Mouse (Mus musculus): ENCODE results near the gene Sptbn2. TPM values are rescaled to one million over a fixed set of nuclear protein-coding genes. Genes with fewer than 3 reads are reported as not detected.

Sptbn2 gene
- polyA plus RNA-seq, 1 experiment: not detected

DNA sequence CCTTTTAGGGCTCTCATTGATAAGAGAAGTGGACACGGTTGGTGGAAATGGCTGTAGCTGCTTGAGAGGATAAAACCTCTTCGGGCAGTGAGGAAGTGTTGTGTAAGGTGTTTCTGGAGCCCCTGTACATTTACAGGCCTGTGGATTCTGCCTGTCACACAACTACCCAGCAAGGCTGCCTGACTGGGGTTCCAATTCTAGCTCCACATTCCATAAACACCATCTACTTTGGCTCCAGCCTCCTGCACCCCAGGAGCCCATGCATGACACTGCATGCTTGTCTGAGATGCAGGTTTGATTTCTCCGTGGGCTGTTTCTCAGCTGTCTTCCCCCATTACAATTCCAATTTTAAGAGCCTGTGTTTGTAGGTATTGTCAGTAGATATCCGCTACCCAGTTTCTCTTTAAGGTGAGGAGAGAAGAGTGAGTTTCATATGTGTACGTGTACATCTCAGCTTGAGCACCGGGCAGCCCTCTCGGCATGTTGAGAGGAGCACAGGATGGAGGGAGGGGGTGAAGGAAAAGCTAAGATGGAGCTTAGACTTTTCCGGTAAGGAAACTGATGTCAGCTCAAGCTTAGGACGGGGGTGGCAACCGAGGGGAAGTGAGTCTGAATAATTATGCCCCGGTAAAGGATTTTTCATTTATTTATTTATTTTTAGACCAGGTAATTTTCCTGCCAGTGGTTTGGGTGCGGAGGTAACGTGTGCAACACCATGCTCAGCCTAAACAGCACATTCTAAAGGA, 2.0 kb downstream of the Sptbn2 start:
- Histone ChIP-seq H3K4me3 (ENCODE audit: insufficient read depth, low read depth, low read length) (no peak overlapping the region), H3K4me1 (ENCODE audit: control insufficient read depth, insufficient read depth, insufficient read length, low read length) (no peaks in the 10 kb centered on the region), H3K27ac (replicated peaks; ENCODE audit: low read depth, low read length) (no peak overlapping the region)

DNA sequence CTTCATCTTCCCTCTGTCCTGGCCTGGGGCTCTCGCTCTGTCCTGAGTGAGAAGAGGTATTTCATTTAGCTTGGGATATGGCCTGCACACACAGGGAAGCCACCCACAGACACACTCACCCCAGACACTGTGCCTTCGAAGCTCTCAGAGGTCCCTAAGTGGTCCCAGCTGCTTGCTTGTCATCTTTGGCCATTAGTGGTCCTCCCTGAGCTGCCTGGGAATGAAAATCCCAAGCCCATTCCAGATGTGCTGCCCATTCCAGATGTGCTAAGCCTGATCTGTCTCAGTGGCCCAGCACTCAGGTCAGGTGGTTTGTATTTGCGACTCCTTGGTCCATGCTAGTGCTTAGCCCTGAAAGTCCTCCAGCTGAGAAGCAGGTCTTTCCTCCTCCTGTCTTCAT, 2.9 kb downstream of the Sptbn2 start:
- no peak overlapping the region for H3K27ac ChIP-seq (replicated peaks; ENCODE audit: low read depth, low read length)
- no peaks in the 10 kb centered on the region for H3K4me1 ChIP-seq (ENCODE audit: control insufficient read depth, insufficient read depth, insufficient read length, low read length)
- H3K4me3 ChIP-seq (ENCODE audit: insufficient read depth, low read depth, low read length): no peak overlapping the region

- no peak overlapping the region for H3K4me3 ChIP-seq (ENCODE audit: insufficient read depth, low read depth, low read length)
- H3K4me1 ChIP-seq (ENCODE audit: control insufficient read depth, insufficient read depth, insufficient read length, low read length): no peaks in the 10 kb centered on the region
- H3K27ac ChIP-seq (replicated peaks; ENCODE audit: low read depth, low read length): no peak overlapping the region
These were observed 5.8 kb downstream of the Sptbn2 start for GRCm38 (mm10) chr19:4716756-4717155.

DNA sequence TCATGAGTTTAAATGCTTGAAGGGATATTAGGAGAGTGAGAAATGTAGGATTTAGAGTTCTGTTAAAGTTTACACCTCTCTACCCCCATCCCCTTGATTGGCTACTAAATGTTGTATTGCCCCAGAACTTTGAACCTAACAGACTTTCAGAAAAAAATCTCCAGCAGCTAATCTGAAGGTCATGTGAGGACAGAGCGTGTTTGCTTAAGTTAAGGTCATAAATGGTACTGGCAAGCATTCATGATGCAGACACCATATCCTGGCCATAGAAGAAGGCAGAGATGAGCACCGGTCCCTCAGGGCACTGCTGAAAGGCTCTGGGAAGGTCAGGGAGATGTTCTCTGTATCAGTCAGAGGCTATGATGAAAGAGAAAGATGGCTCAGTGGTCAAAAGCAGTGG, 6.3 kb downstream of the Sptbn2 start:
- Histone ChIP-seq H3K4me1 (ENCODE audit: control insufficient read depth, insufficient read depth, insufficient read length, low read length) (no peaks in the 10 kb centered on the region), H3K4me3 (ENCODE audit: insufficient read depth, low read depth, low read length) (no peak overlapping the region), H3K27ac (replicated peaks; ENCODE audit: low read depth, low read length) (no peak overlapping the region)

DNA sequence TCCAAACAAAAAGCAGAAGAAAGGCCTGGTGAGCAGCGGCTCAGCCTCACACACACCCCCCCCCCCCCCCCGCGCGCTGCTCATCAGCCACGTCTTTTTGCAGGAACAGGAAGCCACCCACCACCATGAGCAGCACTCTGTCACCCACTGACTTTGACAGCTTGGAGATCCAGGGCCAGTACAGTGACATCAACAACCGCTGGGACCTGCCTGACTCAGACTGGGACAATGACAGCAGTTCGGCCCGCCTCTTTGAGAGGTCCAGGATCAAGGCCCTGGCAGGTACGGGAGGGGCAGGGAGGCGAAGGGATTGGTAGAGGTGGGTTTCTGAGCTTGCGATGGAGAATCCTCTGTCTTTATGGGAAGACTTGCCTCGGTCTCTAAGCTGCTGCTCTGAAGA, 7.7 kb downstream of the Sptbn2 start:
- H3K4me3 ChIP-seq (ENCODE audit: insufficient read depth, low read depth, low read length): no peak overlapping the region
- no peaks in the 10 kb centered on the region for H3K4me1 ChIP-seq (ENCODE audit: control insufficient read depth, insufficient read depth, insufficient read length, low read length)
- no peak overlapping the region for H3K27ac ChIP-seq (replicated peaks; ENCODE audit: low read depth, low read length)

- H3K4me3 ChIP-seq (ENCODE audit: insufficient read depth, low read depth, low read length): no peak overlapping the region
- no peak overlapping the region for H3K27ac ChIP-seq (replicated peaks; ENCODE audit: low read depth, low read length)
- no peaks in the 10 kb centered on the region for H3K4me1 ChIP-seq (ENCODE audit: control insufficient read depth, insufficient read depth, insufficient read length, low read length)
These were observed 8.4 kb downstream of the Sptbn2 start for GRCm38 (mm10) chr19:4719351-4719764.

- H3K4me1 ChIP-seq (ENCODE audit: control insufficient read depth, insufficient read depth, insufficient read length, low read length): no peaks in the 10 kb centered on the region
- H3K27ac ChIP-seq (replicated peaks; ENCODE audit: low read depth, low read length): no peak overlapping the region
- no peak overlapping the region for H3K4me3 ChIP-seq (ENCODE audit: insufficient read depth, low read depth, low read length)
These were observed 9.1 kb downstream of the Sptbn2 start for GRCm38 (mm10) chr19:4720112-4720511.

DNA sequence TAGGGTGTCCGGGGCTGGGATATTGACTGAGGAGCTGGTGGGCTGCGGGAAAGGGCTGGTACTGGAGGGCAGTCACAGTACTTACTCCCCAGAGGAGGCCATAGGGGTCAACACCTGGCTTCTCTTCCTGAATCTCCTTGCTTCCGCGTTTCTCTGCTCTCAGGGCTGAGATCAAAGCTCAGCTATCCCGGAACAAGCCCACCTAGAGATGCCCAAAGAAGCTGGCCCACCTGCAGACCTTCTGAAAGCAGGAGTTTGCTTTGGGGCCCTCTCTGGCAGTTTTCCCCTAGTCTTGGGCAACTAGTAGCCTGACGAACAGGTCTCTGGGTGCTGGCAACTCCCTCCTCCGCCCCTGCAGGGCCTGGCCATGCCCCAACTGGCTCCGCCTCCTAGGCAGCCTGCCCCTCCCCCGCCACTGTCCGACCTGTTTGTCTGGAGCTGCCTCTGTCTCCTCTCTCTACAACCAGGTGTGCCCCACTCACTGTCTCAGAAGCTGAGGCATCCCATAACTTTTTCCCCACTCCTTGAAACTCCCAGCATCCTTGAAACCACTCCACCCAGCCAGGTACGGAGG, 9.8 kb downstream of the Sptbn2 start:
- no peaks in the 10 kb centered on the region for H3K4me1 ChIP-seq (ENCODE audit: control insufficient read depth, insufficient read depth, insufficient read length, low read length)
- H3K27ac ChIP-seq (replicated peaks; ENCODE audit: low read depth, low read length): no peak overlapping the region
- H3K4me3 ChIP-seq (ENCODE audit: insufficient read depth, low read depth, low read length): no peak overlapping the region

DNA sequence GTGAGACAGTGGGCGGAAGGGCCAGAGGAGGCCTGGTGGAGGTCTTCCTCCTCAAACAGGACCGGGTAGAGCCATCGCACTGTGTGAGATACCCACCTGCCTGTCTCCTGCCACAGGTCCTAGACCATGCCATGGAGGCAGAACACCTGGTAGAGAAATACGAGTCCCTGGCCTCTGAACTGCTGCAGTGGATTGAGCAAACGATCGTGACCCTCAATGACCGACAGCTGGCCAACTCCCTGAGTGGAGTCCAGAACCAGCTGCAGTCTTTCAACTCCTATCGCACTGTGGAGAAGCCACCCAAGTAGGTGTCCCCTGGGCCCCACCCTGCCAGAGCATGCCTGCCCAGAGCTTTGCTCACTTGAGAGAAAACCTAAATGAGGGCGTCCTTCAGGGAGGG, 18.2 kb downstream of the Sptbn2 start:
- no peak overlapping the region for H3K4me3 ChIP-seq (ENCODE audit: insufficient read depth, low read depth, low read length)

GRCm38 (mm10) chr19:4733052-4733451, 22.1 kb downstream of the Sptbn2 start:
- Histone ChIP-seq H3K4me3 (ENCODE audit: insufficient read depth, low read depth, low read length) (no peak overlapping the region), H3K4me1 (ENCODE audit: control insufficient read depth, insufficient read depth, insufficient read length, low read length) (no peaks in the 10 kb centered on the region), H3K27ac (replicated peaks; ENCODE audit: low read depth, low read length) (no peak overlapping the region)

More for the DNA sequence above, 18.2 kb downstream of the Sptbn2 start:
- no peak overlapping the region for H3K27ac ChIP-seq (replicated peaks; ENCODE audit: low read depth, low read length)
- no peaks in the 10 kb centered on the region for H3K4me1 ChIP-seq (ENCODE audit: control insufficient read depth, insufficient read depth, insufficient read length, low read length)

GRCm38 (mm10) chr19:4737866-4738265, 26.9 kb downstream of the Sptbn2 start:
- no peaks in the 10 kb centered on the region for H3K4me1 ChIP-seq (ENCODE audit: control insufficient read depth, insufficient read depth, insufficient read length, low read length)
- no peak overlapping the region for H3K4me3 ChIP-seq (ENCODE audit: insufficient read depth, low read depth, low read length)
- H3K27ac ChIP-seq (replicated peaks; ENCODE audit: low read depth, low read length): no peak overlapping the region

GRCm38 (mm10) chr19:4739053-4739452, 28.1 kb downstream of the Sptbn2 start:
- Histone ChIP-seq H3K27ac (replicated peaks; ENCODE audit: low read depth, low read length) (no peak overlapping the region), H3K4me3 (ENCODE audit: insufficient read depth, low read depth, low read length) (no peak overlapping the region), H3K4me1 (ENCODE audit: control insufficient read depth, insufficient read depth, insufficient read length, low read length) (no peaks in the 10 kb centered on the region)

DNA sequence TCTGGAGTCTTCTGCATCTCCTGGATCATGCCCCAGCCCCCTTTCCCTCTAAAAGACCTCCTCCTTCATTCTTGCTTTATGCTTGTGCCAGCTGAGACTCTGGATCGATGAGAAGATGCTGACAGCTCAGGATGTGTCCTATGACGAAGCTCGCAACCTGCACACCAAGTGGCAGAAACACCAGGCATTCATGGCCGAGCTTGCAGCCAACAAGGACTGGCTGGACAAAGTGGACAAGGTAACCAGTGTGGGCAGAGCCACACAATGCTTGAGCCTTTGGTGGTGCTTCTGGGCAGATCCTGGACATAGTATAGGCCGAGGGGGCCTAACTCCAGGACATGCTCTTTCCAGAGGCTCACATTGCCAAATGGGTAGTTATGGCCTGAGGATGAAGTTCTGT, 28.8 kb downstream of the Sptbn2 start:
- Histone ChIP-seq H3K4me1 (ENCODE audit: control insufficient read depth, insufficient read depth, insufficient read length, low read length) (no peaks in the 10 kb centered on the region), H3K27ac (replicated peaks; ENCODE audit: low read depth, low read length) (no peak overlapping the region), H3K4me3 (ENCODE audit: insufficient read depth, low read depth, low read length) (no peak overlapping the region)

- H3K27ac ChIP-seq (replicated peaks; ENCODE audit: low read depth, low read length): no peak overlapping the region
- no peak overlapping the region for H3K4me3 ChIP-seq (ENCODE audit: insufficient read depth, low read depth, low read length)
- peaks cover 6% of the 10 kb centered on the region; the same call in 1 of the 2 replicates for H3K4me1 ChIP-seq (ENCODE audit: control insufficient read depth, insufficient read depth, insufficient read length, low read length)
These were observed 30.5 kb downstream of the Sptbn2 start for GRCm38 (mm10) chr19:4741482-4741881.

GRCm38 (mm10) chr19:4742229-4742628, 31.3 kb downstream of the Sptbn2 start:
- Histone ChIP-seq H3K4me1 (ENCODE audit: control insufficient read depth, insufficient read depth, insufficient read length, low read length) (peaks cover 6% of the 10 kb centered on the region; the same call in 1 of the 2 replicates), H3K27ac (replicated peaks; ENCODE audit: low read depth, low read length) (no peak overlapping the region), H3K4me3 (ENCODE audit: insufficient read depth, low read depth, low read length) (no peak overlapping the region)

- Histone ChIP-seq H3K4me3 (ENCODE audit: insufficient read depth, low read depth, low read length) (no peak overlapping the region), H3K27ac (replicated peaks; ENCODE audit: low read depth, low read length) (no peak overlapping the region), H3K4me1 (ENCODE audit: control insufficient read depth, insufficient read depth, insufficient read length, low read length) (peaks cover 6% of the 10 kb centered on the region; the same call in 1 of the 2 replicates)
These were observed 32.6 kb downstream of the Sptbn2 start for GRCm38 (mm10) chr19:4743524-4743923.
